ENCODE assay signal across 8 mouse cellular contexts in the genomic region with DNA sequence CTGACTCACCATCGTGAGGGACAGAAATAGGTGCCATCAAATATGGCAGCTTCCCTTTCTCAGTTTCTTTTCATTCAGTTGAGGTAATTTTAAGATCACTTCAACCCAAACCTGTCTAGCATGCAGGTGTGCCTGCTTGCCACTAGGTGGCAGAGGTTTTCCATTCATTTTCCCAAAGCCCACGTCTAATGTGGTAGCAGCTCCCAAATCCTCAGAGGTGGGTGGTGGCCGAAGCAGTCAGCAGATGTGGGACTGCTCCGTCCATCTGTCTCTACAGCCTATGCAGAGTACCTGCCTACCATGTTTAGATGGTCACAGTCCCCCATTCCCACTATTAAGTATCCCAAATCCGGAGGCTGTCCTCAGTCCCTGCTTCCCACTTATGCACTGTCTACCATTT.
A peak's percentile ranks its signal among the peaks of the same experiment; 100 is the strongest.
DNase-seq lines count a peak whose midpoint lies in the region; ATAC-seq and TF ChIP-seq lines count a peak whose summit lies in the region.

No protein-coding gene starts in this region.

- no peaks in the 10 kb centered on the region for H3K27me3 ChIP-seq in small intestine, adult 2 months (ENCODE audit: control insufficient read depth, insufficient read depth, low read length)

- no peak overlapping the region for H3K9ac ChIP-seq in ES-E14 (ENCODE audit: insufficient read depth, low read depth, low read length, poor library complexity, severe bottlenecking)

- in situ Hi-C loops in ES-E14 (cut with MboI; ENCODE audit: low sequenced_read_pairs in 2 of 2, unreplicated experiment in 2 of 2), result no loop called here

- peaks cover 0 to 12% of the 10 kb centered on the region in 2 experiments; a peak in 2 of 4 replicates for H3K4me1 ChIP-seq in ES-E14 (ENCODE audit: control insufficient read depth in 2 of 2, insufficient read depth in 2 of 2, low read length in 2 of 2, poor library complexity in 1 of 2)
- no peaks in the 10 kb centered on the region for H3K4me1 ChIP-seq in small intestine, adult 2 months (ENCODE audit: control insufficient read depth, insufficient read depth, insufficient read length, low read length)

- no peak overlapping the region; the same call in 1 of the 2 replicates for H3K27ac ChIP-seq in ES-E14 (ENCODE audit: insufficient read depth, low read depth, low read length, poor library complexity, severe bottlenecking)
- H3K27ac ChIP-seq in small intestine, adult 2 months (ENCODE audit: insufficient read depth, low read depth, low read length), result no peak overlapping the region

- H3K36me3 ChIP-seq in ES-E14 (ENCODE audit: control insufficient read depth, insufficient read depth, low read length, poor library complexity, severe bottlenecking), result peaks cover 45% of the 10 kb centered on the region
- H3K36me3 ChIP-seq in small intestine, adult 2 months (ENCODE audit: control insufficient read depth, insufficient read depth, low read length), result peaks cover 51% of the 10 kb centered on the region

- H3K4me3 ChIP-seq in ES-E14 (ENCODE audit: insufficient read depth in 1 of 2, low read depth in 1 of 2, low read length in 2 of 2, poor library complexity in 1 of 2, severe bottlenecking in 1 of 2), result no peak overlapping the region
- no peak overlapping the region for H3K4me3 ChIP-seq in small intestine, adult 2 months (ENCODE audit: low read depth, low read length)

- peak; percentile 49; the same call in 1 of the 2 replicates for TF ChIP-seq CTCF in small intestine, adult 2 months (IDR thresholded peaks at IDR 0.05; ENCODE audit: extremely low read depth, insufficient read length, insufficient replicate concordance, low read depth, low read length)

- peak; percentile 83 for ATAC-seq in frontal cortex, adult (ENCODE audit: low TSS enrichment)
- peak; percentile 73 for ATAC-seq in granulocyte monocyte progenitor cell, adult 5-6 weeks (replicated peaks; ENCODE audit: poor library complexity, severe bottlenecking)
- peak; percentile 83 for ATAC-seq in megakaryocyte progenitor cell, adult 5-6 weeks (replicated peaks; ENCODE audit: poor library complexity)

- no peaks in the 10 kb centered on the region for H3K9me3 ChIP-seq in ES-E14 (ENCODE audit: control insufficient read depth, insufficient read depth, low read depth, low read length)

- WGBS in small intestine, adult 2 months, result 22% methylated on average over 5 of the region's 5 CpGs

- no peak for DNase-seq in frontal cortex, postnatal 25 days (ENCODE audit: low spot score in 2 of 2)
- peak; percentile 54 for DNase-seq in ES-E14 (ENCODE audit: low read depth, low spot score)
- DNase-seq in cerebellum, adult 9-10 months, result peak; percentile 23
- DNase-seq in kidney, postnatal 14 days, result peak; percentile 28

- TF ChIP-seq POLR2A in small intestine, adult 2 months (IDR thresholded peaks at IDR 0.05; ENCODE audit: low read depth, low read length), result no peak

TF ChIP-seq in ES-E14, 5 proteins besides CTCF, POLR2A, EP300 and RAD21:
- TF ChIP-seq HCFC1 (IDR thresholded peaks at IDR 0.05; ENCODE audit: borderline replicate concordance, insufficient read depth, low read length), result no peak
- no peak for TF ChIP-seq MAFK (IDR thresholded peaks at IDR 0.05; ENCODE audit: insufficient read depth, low read depth, low read length)
- TF ChIP-seq ZNF384 (IDR thresholded peaks at IDR 0.05; ENCODE audit: low read depth, low read length), result no peak
- peak; percentile 33; the same call in 1 of the 2 replicates for TF ChIP-seq ZC3H11A (IDR thresholded peaks at IDR 0.05; ENCODE audit: borderline replicate concordance, low read depth, low read length)
- no peak for TF ChIP-seq CHD2 (IDR thresholded peaks at IDR 0.05; ENCODE audit: low read depth, low read length)

Comparison
In these comparisons a context has a peak if more than half of its experiments do, and no peak if none do; other contexts are left out.
1. DNase-seq: peak in ES-E14 (single experiment), cerebellum, adult 9-10 months (single experiment) and kidney, postnatal 14 days (single experiment); none in frontal cortex, postnatal 25 days (0 of 2).
2. Peak in every context shown above with its lines, with median percentiles within 50 percentile points of each other: ATAC-seq.